Mouse (Mus musculus): ENCODE data around the gene Maml2. TPM values are rescaled to one million over a fixed set of nuclear protein-coding genes. Genes with fewer than 3 reads are reported as not detected.
"Not testable (repeated sequence)": the region's sequence is repeated elsewhere in the genome, so short reads cannot be mapped to it uniquely, and the experiment has no call there.

The Maml2 gene
- polyA plus RNA-seq, 1 experiment = 14.1 TPM

DNA sequence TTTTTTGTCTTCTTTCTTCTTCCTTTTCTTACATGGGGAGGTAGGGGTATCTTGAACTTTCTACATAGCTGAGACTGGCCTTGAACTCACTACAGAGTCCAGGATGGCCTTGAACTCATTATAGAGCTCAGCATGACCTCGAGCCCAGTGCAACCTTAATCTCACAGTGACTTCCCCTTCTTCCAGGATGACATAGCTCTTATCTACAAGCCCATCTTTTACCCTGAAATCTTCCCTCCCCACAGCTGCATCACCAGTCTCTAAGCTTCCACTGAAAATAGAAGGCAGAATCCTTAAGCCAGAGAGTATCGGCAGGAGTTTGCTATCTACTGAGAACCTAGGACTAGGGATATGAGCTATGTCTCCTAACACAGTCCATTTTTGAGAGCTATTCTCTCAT, 375.5 kb downstream of the Maml2 start:
- DNase-seq (ENCODE audit: low spot score) = no peak

DNA sequence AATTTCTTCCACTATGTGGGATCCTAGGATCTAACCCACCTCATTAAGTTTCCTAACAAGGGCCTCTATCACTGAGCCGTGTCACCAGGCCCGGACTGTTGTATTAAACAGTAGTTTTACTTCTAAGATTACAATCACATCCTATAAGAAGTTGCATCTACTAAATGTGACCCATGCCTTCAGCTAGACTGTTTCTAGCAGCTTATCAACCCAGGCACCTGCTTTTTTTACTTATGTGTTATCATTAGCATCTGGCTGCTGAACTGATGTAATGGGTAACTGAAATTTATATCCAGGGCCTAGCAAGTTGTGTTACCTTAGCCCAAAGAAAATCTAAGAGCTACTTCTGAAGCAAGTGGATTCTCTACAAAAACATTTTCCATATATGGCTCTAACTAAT, 380.3 kb downstream of the Maml2 start:
- no peak for DNase-seq (ENCODE audit: low spot score)

DNA sequence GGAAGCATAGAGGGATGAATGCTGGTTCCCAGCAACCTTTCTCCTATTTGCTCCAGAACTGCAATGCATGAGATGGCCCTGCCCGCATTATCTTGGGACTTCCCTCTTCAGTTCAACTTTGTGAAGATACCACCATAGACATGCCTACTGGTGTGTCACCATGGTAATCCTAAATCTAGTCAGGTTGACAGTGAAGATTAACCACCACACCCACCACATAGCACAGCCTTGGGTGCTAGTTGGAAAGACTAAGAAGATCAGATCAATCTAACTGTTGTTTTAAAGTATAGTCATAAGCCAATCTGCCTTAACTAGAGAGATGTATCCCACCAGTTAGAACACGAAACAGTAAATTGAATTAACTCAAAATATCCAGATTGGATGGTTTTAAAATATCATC, 381.9 kb downstream of the Maml2 start:
- DNase-seq (ENCODE audit: low spot score) = no peak

DNA sequence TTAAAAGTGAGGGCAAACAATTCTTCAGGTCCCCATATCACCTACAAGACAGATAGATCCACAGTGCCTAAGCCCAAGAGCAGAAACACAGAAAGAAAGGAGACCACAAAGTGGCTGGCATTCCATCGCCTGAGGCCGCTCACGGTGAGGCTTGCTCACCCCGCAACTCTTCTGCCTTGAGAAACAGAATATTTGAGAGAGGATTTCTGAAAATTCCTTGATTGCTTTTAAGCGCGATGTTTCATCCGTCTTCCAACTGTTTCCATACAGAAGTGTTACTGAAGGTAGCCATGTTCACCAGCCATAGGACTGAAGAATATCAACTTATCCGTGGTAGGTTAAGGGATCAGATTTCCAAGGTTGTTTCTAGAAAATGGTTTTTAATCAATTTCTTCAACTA, 383.4 kb downstream of the Maml2 start:
- no peak for DNase-seq (ENCODE audit: low spot score)

GRCm38 (mm10) chr9:13681581-13682038, 383.9 kb downstream of the Maml2 start:
- no peak for DNase-seq (ENCODE audit: low spot score)

GRCm38 (mm10) chr9:13684327-13684934, 386.7 kb downstream of the Maml2 start:
- DNase-seq (ENCODE audit: low spot score) = no peak

DNA sequence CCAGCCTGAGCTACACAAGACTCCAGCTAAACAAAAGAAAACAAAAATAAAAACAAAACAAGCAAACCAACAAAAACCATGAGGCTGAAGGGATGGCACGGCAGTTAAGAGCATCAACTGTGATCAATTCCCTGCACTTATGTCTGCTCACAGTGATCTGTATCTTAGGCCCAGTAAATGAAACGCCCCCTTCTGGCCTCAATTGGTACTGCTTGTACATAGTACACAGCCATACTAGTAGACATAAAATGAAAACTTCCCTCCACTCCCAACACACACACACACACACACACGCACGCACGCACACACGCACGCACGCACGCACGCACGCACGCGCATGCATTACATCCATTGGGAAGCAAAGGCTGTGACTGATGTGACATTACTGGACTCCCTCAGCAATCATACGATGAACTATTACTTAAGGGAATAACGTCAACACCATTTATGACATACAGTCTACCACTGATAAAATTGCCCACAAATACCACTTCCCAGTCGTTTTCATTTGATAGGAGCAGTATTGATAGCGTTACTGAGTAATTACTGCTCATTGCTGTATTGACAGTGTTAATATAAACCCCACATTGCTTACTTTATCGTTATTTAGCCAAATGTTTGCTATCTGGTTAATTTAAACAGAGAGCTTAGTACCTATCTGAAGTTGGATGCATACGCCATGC, 389.4 kb downstream of the Maml2 start:
- no peak for DNase-seq (ENCODE audit: low spot score)

GRCm38 (mm10) chr9:13688997-13689396, 391.2 kb downstream of the Maml2 start:
- no peak for DNase-seq (ENCODE audit: low spot score)

DNA sequence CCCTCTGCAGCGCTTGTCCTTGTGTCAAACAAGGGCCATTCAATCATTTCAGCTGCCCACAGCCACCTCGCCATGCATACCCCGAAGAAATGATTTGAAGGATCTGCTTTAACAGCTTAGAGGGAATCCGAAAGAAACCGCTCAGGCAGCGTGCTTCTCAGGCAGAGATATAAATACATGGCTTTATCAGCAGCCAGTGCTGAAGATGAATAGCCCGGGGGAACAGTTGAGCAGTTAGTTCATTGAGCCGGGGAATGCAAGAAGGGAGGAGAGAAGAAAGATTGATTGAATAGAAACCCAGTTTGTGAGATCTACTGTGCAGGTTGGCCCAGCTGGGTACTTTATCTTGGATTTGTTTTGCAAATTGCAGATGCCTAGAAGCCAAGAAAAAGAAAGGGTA, 392.6 kb downstream of the Maml2 start:
- DNase-seq (ENCODE audit: low spot score) = no peak

GRCm38 (mm10) chr9:13693693-13694284, 396.0 kb downstream of the Maml2 start:
- DNase-seq (ENCODE audit: low spot score) = no peak

- DNase-seq (ENCODE audit: low spot score) = no peak
Measured at GRCm38 (mm10) chr9:13694293-13694692, 396.5 kb downstream of the Maml2 start.

DNA sequence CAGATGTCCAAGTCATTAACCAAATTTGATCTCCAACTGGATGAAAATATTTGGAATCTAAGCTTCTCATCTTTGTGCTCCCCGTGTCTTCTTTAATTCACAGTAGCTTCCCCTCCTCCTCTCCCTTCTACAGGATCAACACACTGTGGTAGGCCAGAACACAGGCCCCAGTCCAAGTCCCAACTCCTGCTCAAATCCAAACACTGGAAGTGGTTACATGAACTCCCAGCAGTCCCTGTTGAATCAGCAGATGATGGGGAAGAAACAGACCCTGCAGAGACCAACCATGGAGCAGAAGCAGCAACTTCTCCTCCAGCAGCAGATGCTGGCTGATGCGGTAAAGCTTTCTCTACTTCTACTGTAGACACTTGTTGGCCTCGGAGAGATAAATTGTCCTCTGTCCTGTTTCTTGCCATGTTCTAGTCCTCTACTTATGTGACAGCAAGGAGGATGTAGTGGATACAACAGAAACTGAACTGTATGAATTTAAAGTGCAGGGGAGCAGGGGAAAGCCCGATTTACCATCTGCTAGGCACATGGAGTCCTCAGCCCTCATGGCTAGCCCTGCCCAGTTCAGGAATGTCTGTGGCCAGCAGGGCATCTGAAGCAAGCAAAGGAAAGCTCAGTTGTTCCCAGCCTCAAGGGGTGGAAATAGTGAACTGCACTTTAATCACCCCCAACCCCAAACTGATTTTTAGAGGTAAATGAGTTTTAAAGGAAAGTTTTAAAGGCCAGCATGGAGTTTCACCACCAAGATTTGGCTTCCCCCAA, 399.5 kb downstream of the Maml2 start:
- DNase-seq (ENCODE audit: low spot score) = no peak

DNA sequence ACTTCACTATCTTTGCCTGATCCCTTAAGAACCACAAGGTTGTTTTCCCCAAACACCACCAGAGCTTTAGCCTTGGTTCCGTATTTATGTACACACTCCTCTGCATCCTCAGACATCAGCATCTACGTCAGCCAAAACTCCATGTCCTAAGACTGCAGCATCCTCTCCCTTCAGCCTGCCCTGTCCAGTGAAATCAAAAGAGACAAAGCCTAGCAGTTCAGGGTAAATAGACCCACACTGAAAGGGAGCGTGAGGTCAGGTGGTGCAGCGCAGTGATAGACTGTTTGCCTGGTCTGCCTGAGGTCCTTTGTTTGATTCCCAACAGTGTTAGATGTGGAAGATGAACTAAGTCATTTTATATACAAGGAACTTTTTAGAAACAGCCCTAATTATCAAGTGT, 400.1 kb downstream of the Maml2 start:
- no peak for DNase-seq (ENCODE audit: low spot score)

DNA sequence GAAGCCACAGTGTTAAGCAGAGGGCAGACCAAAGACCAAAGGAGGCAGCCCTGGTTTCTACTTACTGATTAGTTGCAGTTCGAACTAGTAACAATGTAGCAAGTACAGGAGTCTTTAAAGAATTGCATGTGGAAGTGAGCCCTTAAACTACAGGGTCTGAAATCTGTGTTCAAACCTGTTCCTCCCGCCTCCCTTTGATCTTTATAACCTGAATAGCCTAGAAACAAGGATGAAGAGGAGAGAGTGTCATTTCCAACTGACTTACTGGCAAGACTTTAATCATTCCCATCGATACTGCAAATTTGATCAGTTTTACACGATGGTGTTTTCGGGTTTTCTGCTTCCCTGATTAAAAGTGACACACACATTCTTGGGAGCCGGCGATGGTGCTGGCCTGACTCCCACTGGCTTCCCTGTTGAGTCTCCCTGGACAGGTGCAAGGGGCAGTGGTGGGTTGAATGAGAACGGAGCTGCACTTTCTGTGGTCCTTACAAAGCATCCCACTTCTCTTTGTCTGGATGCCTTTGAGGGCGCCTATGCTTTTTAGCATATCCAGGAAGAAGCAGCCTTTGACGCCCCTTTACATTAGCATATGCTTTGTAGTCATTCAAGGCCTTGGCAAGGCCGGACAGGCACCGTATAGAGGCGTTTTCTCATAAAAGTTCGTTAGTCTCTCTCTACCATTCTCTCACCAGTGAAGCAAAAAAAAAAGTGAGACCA, 401.5 kb downstream of the Maml2 start:
- DNase-seq (ENCODE audit: low spot score) = no peak

GRCm38 (mm10) chr9:13699781-13700116, 402.0 kb downstream of the Maml2 start:
- no peak for DNase-seq (ENCODE audit: low spot score)

- no peak for DNase-seq (ENCODE audit: low spot score)
Measured at GRCm38 (mm10) chr9:13701773-13702172, 404.0 kb downstream of the Maml2 start.

DNA sequence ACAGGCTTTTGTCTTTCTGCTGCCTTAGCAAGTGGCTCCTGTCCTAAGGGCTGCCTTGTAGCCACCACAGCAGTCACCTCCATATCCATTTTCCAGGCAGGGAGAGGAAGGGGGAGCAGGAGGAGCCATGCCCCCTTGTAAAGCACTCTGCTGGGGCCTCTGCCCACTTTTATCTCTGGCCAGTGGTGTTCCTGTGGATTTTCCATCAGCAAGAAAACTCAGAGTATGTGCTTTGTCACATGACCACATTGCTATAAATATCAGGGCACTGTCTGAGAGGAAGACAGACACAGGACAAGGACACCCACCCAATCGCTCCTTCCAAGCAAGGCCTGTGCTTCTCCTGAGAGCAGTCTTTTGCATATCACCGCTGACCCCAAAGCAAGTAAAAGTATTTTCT, 405.3 kb downstream of the Maml2 start:
- DNase-seq (ENCODE audit: low spot score) = no peak

GRCm38 (mm10) chr9:13704917-13705316, 407.2 kb downstream of the Maml2 start:
- DNase-seq (ENCODE audit: low spot score) = no peak

- DNase-seq (ENCODE audit: low spot score) = no peak
Measured at GRCm38 (mm10) chr9:13707066-13707555, 409.4 kb downstream of the Maml2 start.

- DNase-seq (ENCODE audit: low spot score) = no peak
Measured at GRCm38 (mm10) chr9:13709436-13709835, 411.7 kb downstream of the Maml2 start.

GRCm38 (mm10) chr9:13715891-13716290, 418.1 kb downstream of the Maml2 start:
- not testable (repeated sequence) for DNase-seq (ENCODE audit: low spot score)
